Mouse (Mus musculus): ENCODE data around the gene Ruvbl2. TPM values are rescaled to one million over a fixed set of nuclear protein-coding genes. Genes with fewer than 3 reads are reported as not detected.
"Not testable (repeated sequence)": the region's sequence is repeated elsewhere in the genome, so short reads cannot be mapped to it uniquely, and the experiment has no call there.

The Ruvbl2 gene
- polyA plus RNA-seq (2015; fragmentation: Nextera tagmentation; extraction: Ambion mirVana): 108 and 110 TPM in 2 replicates

- H3K4me3 ChIP-seq: no peak within 1 kb of the TSS
These were observed at the start of gene Ruvbl2 for GRCm38 (mm10) chr7:45437521-45438276. Gene Ruvbl2 (minus strand): TSS chr7:45438096.

GRCm38 (mm10) chr7:45486761-45487415 lies 49.0 kb upstream of the Ruvbl2 start, which contains the start of gene Gm45808:
Gene Gm45808 (minus strand): TSS chr7:45486811.
- H3K27me3 ChIP-seq: no peaks in the 10 kb centered on the region
- no peak within 1 kb of the TSS for H3K4me3 ChIP-seq
- 81% methylated on average over 12 of the region's 12 CpGs for WGBS
- no peaks in the 10 kb centered on the region for H3K9me3 ChIP-seq
- H3K9ac ChIP-seq: no peak within 1 kb of the TSS
- no peak for ATAC-seq (ENCODE audit: low FRiP score, low read depth)
- peak within 1 kb of the TSS; percentile 78; the same call in 1 of the 2 replicates for H3K4me2 ChIP-seq
- peaks cover 28% of the 10 kb centered on the region for H3K4me1 ChIP-seq (replicated peaks)
- no peaks in the 10 kb centered on the region for H3K36me3 ChIP-seq
- 0 out of 2 replicates have a peak within 1 kb of the TSS, but pooled peaks have one; percentile 91 for H3K27ac ChIP-seq (replicated peaks)

More at GRCm38 (mm10) chr7:45437521-45438276, at the start of gene Ruvbl2:
- ATAC-seq (ENCODE audit: low FRiP score, low read depth): no peak
- Histone ChIP-seq H3K4me2 (peak within 1 kb of the TSS; percentile 31), H3K4me1 (replicated peaks) (peaks cover 40% of the 10 kb centered on the region), H3K9me3 (no peaks in the 10 kb centered on the region), H3K27me3 (no peaks in the 10 kb centered on the region), H3K27ac (replicated peaks) (no peak within 1 kb of the TSS), H3K36me3 (peaks cover 8% of the 10 kb centered on the region; the same call in 1 of the 2 replicates), H3K9ac (no peak within 1 kb of the TSS)
- 31% methylated on average over 19 of the region's 19 CpGs for WGBS

GRCm38 (mm10) chr7:45486158-45486557 lies 48.3 kb upstream of the Ruvbl2 start:
- no peak overlapping the region for H3K27ac ChIP-seq (replicated peaks)
- 85% methylated on average over 7 of the region's 7 CpGs for WGBS
- H3K36me3 ChIP-seq: no peaks in the 10 kb centered on the region
- peaks cover 28% of the 10 kb centered on the region for H3K4me1 ChIP-seq (replicated peaks)
- H3K4me3 ChIP-seq: no peak overlapping the region
- no peak for ATAC-seq (ENCODE audit: low FRiP score, low read depth)
- no peaks in the 10 kb centered on the region for H3K27me3 ChIP-seq
- no peaks in the 10 kb centered on the region for H3K9me3 ChIP-seq
- H3K9ac ChIP-seq: no peak overlapping the region
- no peak overlapping the region for H3K4me2 ChIP-seq

GRCm38 (mm10) chr7:45484985-45485384 lies 47.1 kb upstream of the Ruvbl2 start:
- H3K9me3 ChIP-seq; H3K27ac ChIP-seq (replicated peaks); ATAC-seq (ENCODE audit: low FRiP score, low read depth); H3K4me3 ChIP-seq; H3K27me3 ChIP-seq; H3K36me3 ChIP-seq; H3K4me2 ChIP-seq; H3K9ac ChIP-seq: not testable (repeated sequence)
- H3K4me1 ChIP-seq (replicated peaks): peaks cover 23% of the 10 kb centered on the region
- 95% methylated on average over 5 of the region's 5 CpGs for WGBS

GRCm38 (mm10) chr7:45482166-45482565 lies 44.3 kb upstream of the Ruvbl2 start:
- Histone ChIP-seq H3K36me3 (no peaks in the 10 kb centered on the region), H3K9ac (no peak overlapping the region), H3K27me3 (no peaks in the 10 kb centered on the region), H3K9me3 (no peaks in the 10 kb centered on the region), H3K4me3 (no peak overlapping the region), H3K4me1 (replicated peaks) (no peaks in the 10 kb centered on the region), H3K27ac (replicated peaks) (no peak overlapping the region), H3K4me2 (no peak overlapping the region)
- ATAC-seq (ENCODE audit: low FRiP score, low read depth): no peak
- 93% methylated on average over 1 of the region's 1 CpGs for WGBS

GRCm38 (mm10) chr7:45481374-45481927 lies 43.6 kb upstream of the Ruvbl2 start, which contains the start of gene Tulp2:
Gene Tulp2 (plus strand): TSS chr7:45481877.
- WGBS: 60% methylated on average over 11 of the region's 15 CpGs
- peak; percentile 83; the same call in 1 of the 2 replicates for ATAC-seq (ENCODE audit: low FRiP score, low read depth)
- H3K4me1 ChIP-seq (replicated peaks): no peaks in the 10 kb centered on the region
- H3K27ac ChIP-seq (replicated peaks): no peak within 1 kb of the TSS
- no peak within 1 kb of the TSS for H3K4me2 ChIP-seq
- H3K27me3 ChIP-seq: no peaks in the 10 kb centered on the region
- H3K4me3 ChIP-seq: no peak within 1 kb of the TSS
- H3K9ac ChIP-seq: no peak within 1 kb of the TSS
- no peaks in the 10 kb centered on the region for H3K9me3 ChIP-seq
- no peaks in the 10 kb centered on the region for H3K36me3 ChIP-seq

GRCm38 (mm10) chr7:45480310-45480709 lies 42.4 kb upstream of the Ruvbl2 start:
- not testable (repeated sequence) for H3K36me3 ChIP-seq; H3K27me3 ChIP-seq; H3K4me3 ChIP-seq; H3K27ac ChIP-seq (replicated peaks); ATAC-seq (ENCODE audit: low FRiP score, low read depth); H3K9me3 ChIP-seq; H3K4me2 ChIP-seq; H3K4me1 ChIP-seq (replicated peaks); H3K9ac ChIP-seq
- WGBS: 85% methylated on average over 4 of the region's 4 CpGs

GRCm38 (mm10) chr7:45478774-45479173 lies 40.9 kb upstream of the Ruvbl2 start:
- 98% methylated on average over 7 of the region's 7 CpGs for WGBS
- Histone ChIP-seq H3K27ac (replicated peaks) (no peak overlapping the region), H3K4me1 (replicated peaks) (no peaks in the 10 kb centered on the region), H3K27me3 (no peaks in the 10 kb centered on the region), H3K9me3 (no peaks in the 10 kb centered on the region), H3K4me2 (no peak overlapping the region), H3K36me3 (no peaks in the 10 kb centered on the region), H3K4me3 (no peak overlapping the region), H3K9ac (no peak overlapping the region)
- no peak for ATAC-seq (ENCODE audit: low FRiP score, low read depth)

- Histone ChIP-seq H3K27ac (replicated peaks) (no peak overlapping the region), H3K4me1 (replicated peaks) (no peaks in the 10 kb centered on the region), H3K9ac (no peak overlapping the region), H3K9me3 (no peaks in the 10 kb centered on the region), H3K4me3 (no peak overlapping the region), H3K36me3 (no peaks in the 10 kb centered on the region), H3K27me3 (no peaks in the 10 kb centered on the region), H3K4me2 (no peak overlapping the region)
- 9% methylated on average over 3 of the region's 3 CpGs for WGBS
- no peak for ATAC-seq (ENCODE audit: low FRiP score, low read depth)
These were observed 39.1 kb upstream of the Ruvbl2 start for GRCm38 (mm10) chr7:45477003-45477402.

- no peaks in the 10 kb centered on the region for H3K4me1 ChIP-seq (replicated peaks)
- H3K27ac ChIP-seq (replicated peaks): no peak overlapping the region
- H3K4me3 ChIP-seq: no peak overlapping the region
- no peak overlapping the region for H3K9ac ChIP-seq
- WGBS: 73% methylated on average over 1 of the region's 1 CpGs
- no peaks in the 10 kb centered on the region for H3K9me3 ChIP-seq
- H3K36me3 ChIP-seq: no peaks in the 10 kb centered on the region
- ATAC-seq (ENCODE audit: low FRiP score, low read depth): no peak
- no peaks in the 10 kb centered on the region for H3K27me3 ChIP-seq
- no peak overlapping the region for H3K4me2 ChIP-seq
These were observed 38.6 kb upstream of the Ruvbl2 start for GRCm38 (mm10) chr7:45476453-45476852.

GRCm38 (mm10) chr7:45475291-45475969 lies 37.5 kb upstream of the Ruvbl2 start:
- no peaks in the 10 kb centered on the region for H3K27me3 ChIP-seq
- no peaks in the 10 kb centered on the region for H3K36me3 ChIP-seq
- H3K27ac ChIP-seq (replicated peaks): no peak overlapping the region
- WGBS: 78% methylated on average over 16 of the region's 16 CpGs
- no peaks in the 10 kb centered on the region for H3K9me3 ChIP-seq
- H3K4me1 ChIP-seq (replicated peaks): no peaks in the 10 kb centered on the region
- no peak overlapping the region for H3K9ac ChIP-seq
- no peak for ATAC-seq (ENCODE audit: low FRiP score, low read depth)
- H3K4me3 ChIP-seq: no peak overlapping the region
- H3K4me2 ChIP-seq: peak overlapping the region; percentile 21; the same call in 1 of the 2 replicates

All from hindbrain, embryonic 15.5 days (tissue).